Mouse (Mus musculus) layer of hippocampus, adult 2 months (tissue): Measurements from ENCODE around the gene Smndc1. TPM values are rescaled to one million over a fixed set of nuclear protein-coding genes. Genes with fewer than 3 reads are reported as not detected.
A peak's percentile ranks its signal among the peaks of the same experiment; 100 is the strongest.

Experiments used
- DNase-seq, 2 experiments: peaks; one replicate each; pipeline ENCODE4 v3.0.0; 2022; ENCODE audit warnings: low spot score in 2 of 2
- H3K27ac ChIP-seq: fragments of 200-600 bp; 2 replicates; pipeline ENCODE4 v1.8.1; 2022
- H3K4me3 ChIP-seq: fragments of 200-600 bp; 2 replicates; pipeline ENCODE4 v1.8.1; 2022; ENCODE audit warnings: mild to moderate bottlenecking
- CTCF ChIP-seq: fragments of 200-600 bp; conservative IDR thresholded peaks from 2 replicates; pipeline ENCODE4 v1.8.1; 2022; ENCODE audit warnings: antibody characterized with exemption, mild to moderate bottlenecking, moderate library complexity
- total RNA-seq, 2 experiments: library from RNA; stranded (reverse); gene quantifications; 2 replicates each; pipeline ENCODE4 v1.2.3; 2021

Gene Smndc1
- total RNA-seq, 2 experiments from 2014 or later: 39.9 to 40.7 TPM

GRCm38 (mm10) chr19:53366057-53366775, 24.2 kb downstream of the Smndc1 start:
- DNase-seq: no peak
- TF ChIP-seq CTCF: no peak
- Histone ChIP-seq H3K4me3 (no peak overlapping the region), H3K27ac (peak overlapping the region; percentile 91)

GRCm38 (mm10) chr19:53364963-53365362, 25.4 kb downstream of the Smndc1 start:
- TF ChIP-seq CTCF: no peak
- H3K27ac ChIP-seq: peak overlapping the region; percentile 91
- peak overlapping the region; percentile 27; the same call in 1 of the 2 replicates for H3K4me3 ChIP-seq
- DNase-seq: peak; percentile 43 to 67

GRCm38 (mm10) chr19:53364551-53364950, 25.8 kb downstream of the Smndc1 start:
- no peak for DNase-seq
- H3K4me3 ChIP-seq: no peak overlapping the region
- peak overlapping the region; percentile 91 for H3K27ac ChIP-seq
- no peak for TF ChIP-seq CTCF

- peak overlapping the region; percentile 39; the same call in 1 of the 2 replicates for H3K27ac ChIP-seq
- no peak overlapping the region for H3K4me3 ChIP-seq
- DNase-seq: no peak
- TF ChIP-seq CTCF: peak; percentile 73
These were observed 27.4 kb downstream of the Smndc1 start for GRCm38 (mm10) chr19:53362967-53363366.

GRCm38 (mm10) chr19:53360265-53360958, 30.0 kb downstream of the Smndc1 start:
- no peak for TF ChIP-seq CTCF
- peak; percentile 70 to 78 for DNase-seq
- Histone ChIP-seq H3K4me3 (peak overlapping the region; percentile 40), H3K27ac (peak overlapping the region; percentile 95)

- peak overlapping the region; percentile 40 for H3K4me3 ChIP-seq
- peak overlapping the region; percentile 95 for H3K27ac ChIP-seq
- DNase-seq: peak; percentile 65 to 75
- TF ChIP-seq CTCF: no peak
These were observed 31.0 kb downstream of the Smndc1 start for GRCm38 (mm10) chr19:53359160-53360033.

GRCm38 (mm10) chr19:53355065-53355464, 35.3 kb downstream of the Smndc1 start:
- Histone ChIP-seq H3K4me3 (no peak overlapping the region), H3K27ac (peak overlapping the region; percentile 82; the same call in 1 of the 2 replicates)
- no peak for TF ChIP-seq CTCF
- DNase-seq: no peak

- Histone ChIP-seq H3K4me3 (no peak overlapping the region), H3K27ac (peak overlapping the region; percentile 62)
- no peak for TF ChIP-seq CTCF
- no peak for DNase-seq
These were observed 35.9 kb downstream of the Smndc1 start for GRCm38 (mm10) chr19:53354271-53355000.

GRCm38 (mm10) chr19:53353864-53354263, 36.5 kb downstream of the Smndc1 start:
- H3K27ac ChIP-seq: peak overlapping the region; percentile 62
- DNase-seq: no peak

GRCm38 (mm10) chr19:53345766-53346165, 44.6 kb downstream of the Smndc1 start:
- DNase-seq: no peak
- Histone ChIP-seq H3K27ac (no peak overlapping the region), H3K4me3 (no peak overlapping the region)
- no peak for TF ChIP-seq CTCF

More at GRCm38 (mm10) chr19:53353864-53354263, 36.5 kb downstream of the Smndc1 start:
- TF ChIP-seq CTCF: no peak
- no peak overlapping the region for H3K4me3 ChIP-seq

GRCm38 (mm10) chr19:53344062-53344461, 46.3 kb downstream of the Smndc1 start:
- no peak for DNase-seq
- no peak overlapping the region for H3K4me3 ChIP-seq
- TF ChIP-seq CTCF: no peak
- no peak overlapping the region for H3K27ac ChIP-seq
